Mouse (Mus musculus): ENCODE results near the gene H2afy. TPM values are rescaled to one million over a fixed set of nuclear protein-coding genes. Genes with fewer than 3 reads are reported as not detected.

H2afy gene
- polyA plus RNA-seq, 1 experiment = 240 TPM

GRCm38 (mm10) chr13:56071586-56072267 is 64.4 kb downstream of the H2afy start:
- Histone ChIP-seq H3K9me3 (replicated peaks; ENCODE audit: control insufficient read depth, insufficient read depth, low read length, poor library complexity, severe bottlenecking) (no peaks in the 10 kb centered on the region), H3K4me3 (ENCODE audit: low read depth, low read length) (no peak overlapping the region), H3K27me3 (ENCODE audit: control insufficient read depth, insufficient read depth, low read length, poor library complexity, severe bottlenecking) (no peaks in the 10 kb centered on the region), H3K36me3 (ENCODE audit: control insufficient read depth, insufficient read depth, low read length, poor library complexity, severe bottlenecking) (peaks cover 6% of the 10 kb centered on the region), H3K9ac (ENCODE audit: low read depth, poor library complexity, severe bottlenecking) (no peak overlapping the region), H3K4me1 (ENCODE audit: control insufficient read depth, insufficient read depth, low read length) (no peaks in the 10 kb centered on the region), H3K27ac (ENCODE audit: insufficient read depth, low read length) (no peak overlapping the region)
- TF ChIP-seq CTCF (IDR thresholded peaks at IDR 0.05; ENCODE audit: low read depth, low read length) = no peak
- no peak for TF ChIP-seq POLR2A (IDR thresholded peaks at IDR 0.05; ENCODE audit: insufficient read depth, low read length)
- no peak for TF ChIP-seq EP300 (IDR thresholded peaks at IDR 0.05; ENCODE audit: insufficient read depth, low read depth, low read length)

GRCm38 (mm10) chr13:56069643-56070042 is 66.5 kb downstream of the H2afy start:
- TF ChIP-seq POLR2A (IDR thresholded peaks at IDR 0.05; ENCODE audit: insufficient read depth, low read length) (no peak), EP300 (IDR thresholded peaks at IDR 0.05; ENCODE audit: insufficient read depth, low read depth, low read length) (no peak), CTCF (IDR thresholded peaks at IDR 0.05; ENCODE audit: low read depth, low read length) (no peak)

GRCm38 (mm10) chr13:56068517-56068916 is 67.6 kb downstream of the H2afy start:
- Histone ChIP-seq H3K9me3 (replicated peaks; ENCODE audit: control insufficient read depth, insufficient read depth, low read length, poor library complexity, severe bottlenecking) (no peaks in the 10 kb centered on the region), H3K4me3 (ENCODE audit: low read depth, low read length) (no peak overlapping the region), H3K27me3 (ENCODE audit: control insufficient read depth, insufficient read depth, low read length, poor library complexity, severe bottlenecking) (no peaks in the 10 kb centered on the region), H3K27ac (ENCODE audit: insufficient read depth, low read length) (no peak overlapping the region), H3K9ac (ENCODE audit: low read depth, poor library complexity, severe bottlenecking) (no peak overlapping the region), H3K4me1 (ENCODE audit: control insufficient read depth, insufficient read depth, low read length) (no peaks in the 10 kb centered on the region), H3K36me3 (ENCODE audit: control insufficient read depth, insufficient read depth, low read length, poor library complexity, severe bottlenecking) (peaks cover 3% of the 10 kb centered on the region; the same call in 1 of the 2 replicates)
- TF ChIP-seq CTCF (IDR thresholded peaks at IDR 0.05; ENCODE audit: low read depth, low read length) = no peak
- no peak for TF ChIP-seq POLR2A (IDR thresholded peaks at IDR 0.05; ENCODE audit: insufficient read depth, low read length)
- no peak for TF ChIP-seq EP300 (IDR thresholded peaks at IDR 0.05; ENCODE audit: insufficient read depth, low read depth, low read length)

More at GRCm38 (mm10) chr13:56069643-56070042, 66.5 kb downstream of the H2afy start:
- H3K9ac ChIP-seq (ENCODE audit: low read depth, poor library complexity, severe bottlenecking) = no peak overlapping the region
- H3K4me3 ChIP-seq (ENCODE audit: low read depth, low read length) = no peak overlapping the region
- peaks cover 6% of the 10 kb centered on the region for H3K36me3 ChIP-seq (ENCODE audit: control insufficient read depth, insufficient read depth, low read length, poor library complexity, severe bottlenecking)
- no peak overlapping the region for H3K27ac ChIP-seq (ENCODE audit: insufficient read depth, low read length)
- no peaks in the 10 kb centered on the region for H3K9me3 ChIP-seq (replicated peaks; ENCODE audit: control insufficient read depth, insufficient read depth, low read length, poor library complexity, severe bottlenecking)
- no peaks in the 10 kb centered on the region for H3K4me1 ChIP-seq (ENCODE audit: control insufficient read depth, insufficient read depth, low read length)
- H3K27me3 ChIP-seq (ENCODE audit: control insufficient read depth, insufficient read depth, low read length, poor library complexity, severe bottlenecking) = no peaks in the 10 kb centered on the region

GRCm38 (mm10) chr13:56066904-56067303 is 69.3 kb downstream of the H2afy start:
- Histone ChIP-seq H3K27me3 (ENCODE audit: control insufficient read depth, insufficient read depth, low read length, poor library complexity, severe bottlenecking) (no peaks in the 10 kb centered on the region), H3K9me3 (replicated peaks; ENCODE audit: control insufficient read depth, insufficient read depth, low read length, poor library complexity, severe bottlenecking) (no peaks in the 10 kb centered on the region), H3K9ac (ENCODE audit: low read depth, poor library complexity, severe bottlenecking) (no peak overlapping the region), H3K4me3 (ENCODE audit: low read depth, low read length) (no peak overlapping the region), H3K4me1 (ENCODE audit: control insufficient read depth, insufficient read depth, low read length) (no peaks in the 10 kb centered on the region), H3K27ac (ENCODE audit: insufficient read depth, low read length) (no peak overlapping the region), H3K36me3 (ENCODE audit: control insufficient read depth, insufficient read depth, low read length, poor library complexity, severe bottlenecking) (no peaks in the 10 kb centered on the region)
- TF ChIP-seq CTCF (IDR thresholded peaks at IDR 0.05; ENCODE audit: low read depth, low read length) (no peak), POLR2A (IDR thresholded peaks at IDR 0.05; ENCODE audit: insufficient read depth, low read length) (no peak), EP300 (IDR thresholded peaks at IDR 0.05; ENCODE audit: insufficient read depth, low read depth, low read length) (no peak)

GRCm38 (mm10) chr13:56066152-56066551 is 70.0 kb downstream of the H2afy start:
- Histone ChIP-seq H3K4me3 (ENCODE audit: low read depth, low read length) (peak overlapping the region; percentile 8), H3K9me3 (replicated peaks; ENCODE audit: control insufficient read depth, insufficient read depth, low read length, poor library complexity, severe bottlenecking) (no peaks in the 10 kb centered on the region), H3K4me1 (ENCODE audit: control insufficient read depth, insufficient read depth, low read length) (no peaks in the 10 kb centered on the region), H3K9ac (ENCODE audit: low read depth, poor library complexity, severe bottlenecking) (no peak overlapping the region), H3K27me3 (ENCODE audit: control insufficient read depth, insufficient read depth, low read length, poor library complexity, severe bottlenecking) (no peaks in the 10 kb centered on the region), H3K27ac (ENCODE audit: insufficient read depth, low read length) (no peak overlapping the region), H3K36me3 (ENCODE audit: control insufficient read depth, insufficient read depth, low read length, poor library complexity, severe bottlenecking) (no peaks in the 10 kb centered on the region)
- TF ChIP-seq POLR2A (IDR thresholded peaks at IDR 0.05; ENCODE audit: insufficient read depth, low read length) (no peak), CTCF (IDR thresholded peaks at IDR 0.05; ENCODE audit: low read depth, low read length) (no peak), EP300 (IDR thresholded peaks at IDR 0.05; ENCODE audit: insufficient read depth, low read depth, low read length) (no peak)

- no peaks in the 10 kb centered on the region for H3K27me3 ChIP-seq (ENCODE audit: control insufficient read depth, insufficient read depth, low read length, poor library complexity, severe bottlenecking)
- no peak overlapping the region for H3K4me3 ChIP-seq (ENCODE audit: low read depth, low read length)
- no peaks in the 10 kb centered on the region for H3K4me1 ChIP-seq (ENCODE audit: control insufficient read depth, insufficient read depth, low read length)
- TF ChIP-seq EP300 (IDR thresholded peaks at IDR 0.05; ENCODE audit: insufficient read depth, low read depth, low read length) (no peak), CTCF (IDR thresholded peaks at IDR 0.05; ENCODE audit: low read depth, low read length) (no peak)
- no peak overlapping the region for H3K27ac ChIP-seq (ENCODE audit: insufficient read depth, low read length)
- no peaks in the 10 kb centered on the region for H3K36me3 ChIP-seq (ENCODE audit: control insufficient read depth, insufficient read depth, low read length, poor library complexity, severe bottlenecking)
- no peaks in the 10 kb centered on the region for H3K9me3 ChIP-seq (replicated peaks; ENCODE audit: control insufficient read depth, insufficient read depth, low read length, poor library complexity, severe bottlenecking)
- H3K9ac ChIP-seq (ENCODE audit: low read depth, poor library complexity, severe bottlenecking) = no peak overlapping the region
These were observed 78.4 kb downstream of the H2afy start for GRCm38 (mm10) chr13:56057761-56058160.
